Mouse (Mus musculus) lung, embryonic 14.5 days (tissue): Measurements from ENCODE around the gene Lhx6. TPM values are rescaled to one million over a fixed set of nuclear protein-coding genes. Genes with fewer than 3 reads are reported as not detected.
A peak's percentile ranks its signal among the peaks of the same experiment; 100 is the strongest.

Source experiments
- ATAC-seq: fragments of 200-750 bp; cut with Nextera tagmentation; 2 replicates; pipeline ENCODE4 v1.8.0; 2017; ENCODE audit warnings: mild to moderate bottlenecking, moderate TSS enrichment, moderate library complexity; ENCODE audit not compliant: insufficient read depth
- DNase-seq: peaks from one replicate; pipeline ENCODE4 v3.0.0-alpha.2; 2015
- H3K27ac ChIP-seq: fragments of 300-500 bp; sonication (generic); 2 replicates; pipeline ENCODE4 v1.5.1; 2014; ENCODE audit warnings: low read depth, mild to moderate bottlenecking, moderate library complexity
- H3K27me3 ChIP-seq: fragments of 300-500 bp; sonication (generic); 2 replicates; pipeline ENCODE4 v1.6.1; 2014; ENCODE audit warnings: low read length, control low read depth; ENCODE audit not compliant: insufficient read depth
- H3K36me3 ChIP-seq: fragments of 300-500 bp; sonication (generic); 2 replicates; pipeline ENCODE4 v1.6.1; 2014; ENCODE audit warnings: control low read depth; ENCODE audit not compliant: insufficient read depth
- H3K4me1 ChIP-seq: fragments of 300-500 bp; sonication (generic); 2 replicates; pipeline ENCODE4 v1.6.1; 2014; ENCODE audit warnings: antibody characterized with exemption, control low read depth; ENCODE audit not compliant: insufficient read depth
- H3K4me2 ChIP-seq: fragments of 300-500 bp; sonication (generic); 2 replicates; pipeline ENCODE4 v1.6.1; 2014; ENCODE audit warnings: mild to moderate bottlenecking
- H3K4me3 ChIP-seq: fragments of 300-500 bp; sonication (generic); 2 replicates; pipeline ENCODE4 v1.5.1; 2014; ENCODE audit warnings: low read depth, low read length
- H3K9ac ChIP-seq: fragments of 300-500 bp; sonication (generic); 2 replicates; pipeline ENCODE4 v1.6.1; 2014
- H3K9me3 ChIP-seq: fragments of 300-500 bp; sonication (generic); 2 replicates; pipeline ENCODE4 v1.6.1; 2016; ENCODE audit warnings: low read depth, low read length, control low read depth
- CTCF ChIP-seq: IDR thresholded peaks from 2 replicates; pipeline ENCODE4 v1.5.1; 2016; ENCODE audit warnings: antibody characterized with exemption, low read depth
- WGBS: fragments of 180-500 bp; shearing (Covaris S2); extraction: QIAGEN DNeasy Blood & Tissue Kit; methylation state at CpG from one replicate; pipeline ENCODE4 v1.1.7; 2014; 5-methylcytosine and 5-hydroxymethylcytosine counted together
- polyA plus RNA-seq: library from polyadenylated mRNA; unstranded; fragments of >200 nt; fragmentation: Nextera tagmentation; extraction: Ambion mirVana; gene quantifications from 2 replicates; pipeline ENCODE4 v1.2.1, GENCODE M21; 2014

Lhx6 gene
- polyA plus RNA-seq, 1 experiment from 2014 or later, result 12.8 TPM

GRCm38 (mm10) chr2:36034898-36035297 is 70.3 kb downstream of the Lhx6 start:
- Histone ChIP-seq H3K4me3 (no peak overlapping the region), H3K9me3 (no peaks in the 10 kb centered on the region), H3K36me3 (peaks cover 41% of the 10 kb centered on the region), H3K4me2 (no peak overlapping the region), H3K27me3 (no peaks in the 10 kb centered on the region), H3K27ac (no peak overlapping the region; the same call in 1 of the 2 replicates), H3K4me1 (no peaks in the 10 kb centered on the region), H3K9ac (no peak overlapping the region)
- DNase-seq, result no peak
- ATAC-seq, result no peak
- no peak for TF ChIP-seq CTCF
- WGBS, result 75% methylated on average over 7 of the region's 7 CpGs

DNA sequence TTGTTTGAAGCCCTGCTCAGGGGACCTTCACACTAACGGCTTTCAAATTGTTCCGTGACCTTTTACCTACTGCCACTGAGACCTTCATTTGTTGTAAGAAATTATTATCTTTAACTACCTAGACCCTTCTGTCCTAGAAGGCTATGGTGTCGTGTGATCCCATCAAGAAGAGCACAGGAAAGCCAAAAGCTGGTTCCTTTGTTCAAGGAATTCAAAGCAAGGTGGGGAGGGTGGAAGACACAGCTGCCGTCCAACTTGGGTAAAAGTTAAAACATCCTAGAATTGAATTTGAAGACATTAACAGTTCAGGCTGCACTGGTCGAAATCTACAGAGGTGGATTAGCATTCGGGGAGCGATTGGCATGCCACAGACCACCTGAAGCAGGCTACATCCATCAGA is 71.2 kb downstream of the Lhx6 start:
- Histone ChIP-seq H3K27ac (no peak overlapping the region), H3K4me1 (no peaks in the 10 kb centered on the region), H3K9me3 (no peaks in the 10 kb centered on the region), H3K9ac (no peak overlapping the region), H3K36me3 (peaks cover 31% of the 10 kb centered on the region), H3K27me3 (no peaks in the 10 kb centered on the region), H3K4me3 (no peak overlapping the region), H3K4me2 (no peak overlapping the region)
- DNase-seq, result no peak
- WGBS, result 73% methylated on average over 7 of the region's 7 CpGs
- ATAC-seq, result no peak
- TF ChIP-seq CTCF, result no peak

DNA sequence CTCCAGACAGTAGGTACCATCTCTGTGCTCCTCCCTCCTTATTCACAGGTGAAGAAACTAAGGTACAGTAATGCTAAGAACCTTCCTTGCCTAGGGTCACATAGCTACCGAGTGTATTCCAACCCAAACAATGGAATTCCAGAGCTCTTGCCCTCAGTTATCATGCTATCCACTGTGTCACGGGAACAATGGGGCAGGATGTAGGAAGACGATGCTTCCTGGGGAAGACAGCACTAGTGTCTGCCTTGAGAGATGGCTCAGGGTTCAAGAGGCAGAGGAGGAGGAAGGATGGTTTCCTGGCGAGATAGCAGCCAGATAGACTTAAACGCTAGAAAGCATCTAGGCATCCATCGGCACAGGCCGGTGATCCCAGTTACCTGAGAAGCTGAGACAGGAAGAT is 72.3 kb downstream of the Lhx6 start:
- no peak for TF ChIP-seq CTCF
- Histone ChIP-seq H3K4me1 (no peaks in the 10 kb centered on the region), H3K9me3 (no peaks in the 10 kb centered on the region), H3K9ac (no peak overlapping the region), H3K4me2 (no peak overlapping the region), H3K27ac (no peak overlapping the region), H3K36me3 (peaks cover 21% of the 10 kb centered on the region), H3K4me3 (no peak overlapping the region), H3K27me3 (no peaks in the 10 kb centered on the region)
- peak; percentile 21 for DNase-seq
- ATAC-seq, result no peak
- WGBS, result 62% methylated on average over 7 of the region's 7 CpGs

Other genes starting within 250 kb of the Lhx6 start
- gene Ttll11, start 125.5 kb downstream of the Lhx6 start, polyA plus RNA-seq, result 1.2 TPM in 2 replicates
- gene Ndufa8, start 56.0 kb downstream of the Lhx6 start, polyA plus RNA-seq, result 247 TPM in 2 replicates
- 0.54 and 1.0 TPM in 2 replicates for gene Morn5, start 56.0 kb downstream of the Lhx6 start, polyA plus RNA-seq
- gene Mrrf, start 31.0 kb upstream of the Lhx6 start, polyA plus RNA-seq, result 30.4 and 42.3 TPM in 2 replicates
- gene Rbm18, start 31.4 kb upstream of the Lhx6 start, polyA plus RNA-seq, result 71.1 and 76.4 TPM in 2 replicates
- gene Ptgs1, start 125.0 kb upstream of the Lhx6 start, polyA plus RNA-seq, result 30.2 and 33.4 TPM in 2 replicates